Mouse (Mus musculus): ENCODE results near the gene Ptprg.
A peak's percentile ranks its signal among the peaks of the same experiment; 100 is the strongest.

Ptprg gene

GRCm38 (mm10) chr14:12107991-12108390, 554.7 kb downstream of the Ptprg start:
- no peak for ATAC-seq (ENCODE audit: insufficient number of reproducible peaks, low FRiP score, low TSS enrichment)

- ATAC-seq (ENCODE audit: insufficient number of reproducible peaks, low FRiP score, low TSS enrichment): 0 out of 2 replicates have a peak, but pooled peaks have one; percentile 31
Observed at GRCm38 (mm10) chr14:12112548-12113011, 559.2 kb downstream of the Ptprg start.

DNA sequence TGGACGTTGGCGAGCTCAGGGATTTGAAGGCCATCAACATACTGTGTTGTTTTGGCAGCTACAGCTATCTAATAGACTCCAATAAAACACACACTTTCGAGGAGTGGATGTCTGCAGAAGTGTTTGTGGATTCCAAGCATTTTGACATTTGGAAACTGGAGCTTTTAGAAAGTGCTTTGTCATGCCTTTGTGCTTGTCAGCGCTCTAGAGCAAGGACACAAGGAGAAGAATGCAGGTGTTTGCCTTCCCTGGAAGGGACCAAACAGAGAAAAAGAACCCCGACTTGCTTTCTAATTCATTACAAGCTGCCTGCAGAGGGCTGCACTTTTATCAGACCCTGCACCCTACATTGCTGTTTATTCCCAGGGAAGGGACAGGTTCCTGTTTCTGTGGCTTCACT, 560.0 kb downstream of the Ptprg start:
- no peak for ATAC-seq (ENCODE audit: insufficient number of reproducible peaks, low FRiP score, low TSS enrichment)

DNA sequence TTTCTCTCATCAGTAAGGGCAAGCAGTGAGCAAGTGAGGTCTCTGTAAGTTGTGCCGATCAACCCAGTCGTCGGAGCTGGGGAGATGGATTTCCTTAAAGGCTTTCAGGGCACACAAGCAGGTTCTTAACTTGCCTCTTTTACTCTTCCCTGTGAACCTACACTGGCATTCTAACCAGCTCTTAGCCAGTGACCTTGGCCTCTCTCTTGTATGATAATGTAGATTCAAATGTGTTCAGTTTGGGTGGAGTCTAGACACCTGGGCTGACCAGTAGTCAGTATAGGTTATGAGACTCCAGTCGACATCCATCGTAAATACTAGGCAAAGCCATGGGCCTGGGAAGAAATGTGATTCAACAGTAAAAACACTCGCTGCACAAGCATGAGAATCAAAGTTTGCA, 560.7 kb downstream of the Ptprg start:
- ATAC-seq (ENCODE audit: insufficient number of reproducible peaks, low FRiP score, low TSS enrichment): no peak

GRCm38 (mm10) chr14:12119260-12119659, 565.9 kb downstream of the Ptprg start:
- ATAC-seq (ENCODE audit: insufficient number of reproducible peaks, low FRiP score, low TSS enrichment): no peak

- no peak for ATAC-seq (ENCODE audit: insufficient number of reproducible peaks, low FRiP score, low TSS enrichment)
Observed at GRCm38 (mm10) chr14:12121906-12122305, 568.6 kb downstream of the Ptprg start.

DNA sequence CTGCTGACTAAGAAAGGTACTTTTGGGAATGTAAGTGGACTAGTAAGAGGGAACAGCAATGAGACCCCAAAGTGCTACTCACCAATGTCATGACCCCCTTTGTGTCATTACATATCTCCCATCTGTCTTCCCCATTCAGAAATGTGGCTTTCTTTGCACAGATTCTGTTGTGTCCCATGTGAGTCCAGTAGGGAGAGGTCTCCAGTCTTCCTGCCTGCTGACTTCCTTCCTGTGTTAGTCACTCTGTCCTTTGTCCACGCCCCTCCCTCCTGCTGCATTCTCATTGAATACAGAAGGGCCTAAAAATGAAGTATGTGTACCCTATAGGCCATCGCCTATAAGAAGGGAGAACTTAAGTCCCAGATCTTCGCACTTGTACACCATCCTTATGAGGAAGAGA, 571.4 kb downstream of the Ptprg start:
- ATAC-seq (ENCODE audit: insufficient number of reproducible peaks, low FRiP score, low TSS enrichment): no peak

GRCm38 (mm10) chr14:12127951-12128350, 574.6 kb downstream of the Ptprg start:
- no peak for ATAC-seq (ENCODE audit: insufficient number of reproducible peaks, low FRiP score, low TSS enrichment)

- no peak for ATAC-seq (ENCODE audit: insufficient number of reproducible peaks, low FRiP score, low TSS enrichment)
Observed at GRCm38 (mm10) chr14:12132046-12132615, 578.8 kb downstream of the Ptprg start.

- ATAC-seq (ENCODE audit: insufficient number of reproducible peaks, low FRiP score, low TSS enrichment): no peak
Observed at GRCm38 (mm10) chr14:12133163-12133562, 579.8 kb downstream of the Ptprg start.

GRCm38 (mm10) chr14:12134504-12134903, 581.2 kb downstream of the Ptprg start:
- no peak for ATAC-seq (ENCODE audit: insufficient number of reproducible peaks, low FRiP score, low TSS enrichment)

DNA sequence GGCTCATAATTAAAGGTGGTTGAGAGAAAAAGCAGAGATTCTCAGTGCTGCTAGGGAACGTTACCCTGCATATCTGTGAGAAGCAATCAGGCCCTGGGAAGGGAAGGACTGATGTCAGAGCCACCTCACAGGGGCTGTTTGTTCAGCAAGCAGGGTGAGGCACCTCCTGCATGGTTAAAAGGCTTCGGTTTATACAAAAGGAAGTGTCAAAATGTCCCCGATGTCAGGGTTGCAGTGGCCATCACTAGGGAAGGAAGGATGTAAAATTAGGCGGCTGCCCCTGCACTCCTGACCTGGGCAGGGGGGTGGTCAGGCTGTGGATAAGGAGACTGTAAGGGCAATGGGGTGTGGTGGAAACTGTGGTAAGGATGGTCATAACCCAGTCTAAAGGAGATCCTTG, 583.2 kb downstream of the Ptprg start:
- ATAC-seq (ENCODE audit: insufficient number of reproducible peaks, low FRiP score, low TSS enrichment): no peak

DNA sequence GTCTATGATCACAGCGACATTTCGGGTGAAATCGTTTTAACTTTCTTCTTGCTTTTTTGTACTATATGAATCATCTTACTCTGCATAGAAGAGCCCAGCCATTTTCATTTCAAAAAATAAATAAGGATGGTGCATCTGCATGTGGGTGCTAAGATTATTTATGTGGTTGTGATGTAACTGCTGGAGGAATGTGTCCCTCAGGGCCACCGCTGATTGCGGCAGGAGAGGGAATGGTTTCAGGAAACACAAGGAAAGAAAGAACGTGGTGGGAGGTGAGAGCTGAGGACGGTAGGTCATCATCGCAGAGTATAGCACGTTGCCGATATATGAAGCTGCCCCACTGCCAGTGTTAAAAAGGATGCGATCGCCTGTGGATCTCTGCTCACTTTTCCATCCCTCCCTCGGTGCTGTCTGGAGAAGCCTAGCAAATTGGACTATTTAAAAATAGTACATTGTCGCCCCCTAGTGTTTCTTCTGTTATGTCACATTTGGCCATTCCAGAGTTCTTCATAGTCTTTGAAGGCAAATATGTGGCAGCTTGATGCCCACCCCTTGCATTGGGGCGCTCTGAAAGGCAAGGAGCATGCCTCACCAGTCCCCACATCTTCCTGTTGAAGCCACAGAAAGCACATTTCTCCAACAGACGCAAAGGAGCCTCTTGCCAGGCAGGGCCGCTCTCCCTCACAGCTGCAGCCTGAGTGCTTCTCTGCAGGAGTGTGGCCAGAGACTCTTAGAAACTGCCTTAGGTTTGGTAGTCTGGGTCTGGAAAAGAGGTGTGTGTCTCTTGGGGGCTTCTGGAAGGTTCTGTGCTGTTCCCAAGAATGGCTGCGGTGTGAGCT, 586.5 kb downstream of the Ptprg start:
- peak; percentile 73 for ATAC-seq (ENCODE audit: insufficient number of reproducible peaks, low FRiP score, low TSS enrichment)

GRCm38 (mm10) chr14:12143941-12144485, 590.7 kb downstream of the Ptprg start:
- ATAC-seq (ENCODE audit: insufficient number of reproducible peaks, low FRiP score, low TSS enrichment): no peak

- ATAC-seq (ENCODE audit: insufficient number of reproducible peaks, low FRiP score, low TSS enrichment): no peak
Observed at GRCm38 (mm10) chr14:12145919-12146318, 592.6 kb downstream of the Ptprg start.

- ATAC-seq (ENCODE audit: insufficient number of reproducible peaks, low FRiP score, low TSS enrichment): no peak
Observed at GRCm38 (mm10) chr14:12149529-12149928, 596.2 kb downstream of the Ptprg start.

- peak; percentile 78 for ATAC-seq (ENCODE audit: insufficient number of reproducible peaks, low FRiP score, low TSS enrichment)
Observed at GRCm38 (mm10) chr14:12151927-12152326, 598.6 kb downstream of the Ptprg start.

DNA sequence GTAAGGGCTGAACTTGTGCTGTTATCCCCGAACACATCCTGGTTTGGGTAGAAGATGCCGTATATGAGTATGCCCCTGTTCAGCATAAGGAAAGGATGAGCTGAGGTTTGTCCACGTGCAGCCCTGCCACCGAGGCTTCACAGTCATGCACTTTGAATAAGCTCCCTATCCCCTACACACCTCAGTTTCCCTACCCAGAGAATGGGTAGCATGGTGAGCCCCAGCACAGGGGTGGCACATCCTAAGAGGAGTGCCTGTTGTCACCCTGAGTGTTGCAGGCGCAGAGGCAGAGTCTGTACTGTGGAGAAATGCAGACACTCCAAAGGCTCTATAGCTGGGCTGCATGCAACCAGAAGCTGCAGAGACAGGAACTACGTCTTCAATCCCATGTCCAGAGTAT, 599.4 kb downstream of the Ptprg start:
- ATAC-seq (ENCODE audit: insufficient number of reproducible peaks, low FRiP score, low TSS enrichment): no peak

DNA sequence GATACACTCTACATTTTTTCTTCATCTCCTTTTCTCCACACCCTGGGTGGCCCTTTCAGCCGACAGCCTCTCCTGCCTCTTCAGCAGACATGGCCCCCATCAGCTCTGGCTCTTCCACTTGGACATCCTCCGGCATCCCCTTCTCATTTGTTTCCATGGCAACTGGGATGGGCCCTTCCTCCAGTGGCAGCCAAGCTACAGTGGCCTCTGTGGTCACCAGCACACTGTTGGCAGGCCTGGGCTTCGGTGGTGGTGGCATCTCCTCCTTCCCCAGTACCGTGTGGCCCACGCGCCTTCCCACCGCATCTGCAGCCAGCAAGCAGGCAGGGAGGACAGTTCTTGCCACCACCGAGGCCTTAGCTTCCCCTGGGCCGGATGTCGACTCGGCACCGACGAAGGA, 600.3 kb downstream of the Ptprg start:
- no peak for ATAC-seq (ENCODE audit: insufficient number of reproducible peaks, low FRiP score, low TSS enrichment)

DNA sequence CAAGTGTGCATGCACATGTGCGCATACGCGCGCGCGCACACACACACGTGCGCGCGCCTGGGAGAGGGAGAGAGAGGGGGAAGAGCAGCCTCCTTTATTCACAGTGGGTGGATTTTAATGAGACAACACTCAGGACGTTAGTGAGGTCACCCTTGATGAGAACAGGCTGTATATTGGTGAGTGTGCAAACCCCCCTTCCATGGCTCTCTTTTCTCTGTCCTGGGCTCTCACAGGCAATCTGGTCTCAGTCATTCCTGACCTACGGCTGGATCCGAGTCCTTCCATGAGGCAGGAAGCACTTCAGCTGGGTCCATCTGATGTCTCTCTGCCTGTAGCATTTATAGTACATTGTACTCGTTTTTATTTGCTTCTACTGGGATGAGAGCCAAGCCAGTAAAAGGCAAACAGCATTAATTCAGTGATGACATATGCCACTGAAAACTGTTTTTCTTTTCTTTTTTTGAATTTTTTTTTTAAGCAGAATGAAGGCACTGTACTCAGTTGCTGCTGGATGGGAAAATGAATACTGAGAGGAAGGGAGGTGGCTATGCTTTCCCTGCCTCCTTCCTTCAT, 608.5 kb downstream of the Ptprg start:
- no peak for ATAC-seq (ENCODE audit: insufficient number of reproducible peaks, low FRiP score, low TSS enrichment)

GRCm38 (mm10) chr14:12162331-12162854, 609.1 kb downstream of the Ptprg start:
- ATAC-seq (ENCODE audit: insufficient number of reproducible peaks, low FRiP score, low TSS enrichment): no peak

Data from cerebellum, adult (tissue).